Mouse (Mus musculus) forebrain, postnatal 0 days (tissue): ENCODE measurements at regions not wholly inside any gene's neighbourhood (a gene's known extent, or its start where the extent isn't known, plus 50 kb on each side); places are given as distances from the start of the nearest gene placed in this dataset.

Experiments
- ATAC-seq: fragments of 200-750 bp; cut with Nextera tagmentation; 2 replicates; pipeline ENCODE4 v1.8.0; 2017; ENCODE audit warnings: mild to moderate bottlenecking, moderate library complexity
- DNase-seq: peaks from one replicate; pipeline ENCODE4 v3.0.0-alpha.2; 2015
- H3K27ac ChIP-seq: fragments of 300-500 bp; sonication (generic); 2 replicates; pipeline ENCODE4 v1.5.1; 2014; ENCODE audit warnings: low read depth, mild to moderate bottlenecking, antibody characterized with exemption, low read length, moderate library complexity, mixed read lengths
- H3K27me3 ChIP-seq: fragments of 300-500 bp; sonication (generic); 2 replicates; pipeline ENCODE4 v1.6.1; 2014; ENCODE audit warnings: mild to moderate bottlenecking, low read length, mixed read lengths; ENCODE audit not compliant: insufficient read depth
- H3K36me3 ChIP-seq: fragments of 300-500 bp; sonication (generic); 2 replicates; pipeline ENCODE4 v1.6.1; 2014; ENCODE audit warnings: mild to moderate bottlenecking, moderate library complexity; ENCODE audit not compliant: insufficient read depth
- H3K4me1 ChIP-seq: fragments of 300-500 bp; sonication (generic); 2 replicates; pipeline ENCODE4 v1.6.1; 2014; ENCODE audit warnings: antibody characterized with exemption; ENCODE audit not compliant: insufficient read depth
- H3K4me2 ChIP-seq: fragments of 300-500 bp; sonication (generic); 2 replicates; pipeline ENCODE4 v1.6.1; 2014; ENCODE audit warnings: low read depth, mild to moderate bottlenecking, moderate library complexity
- H3K4me3 ChIP-seq: fragments of 300-500 bp; sonication (generic); 2 replicates; pipeline ENCODE4 v1.5.1; 2014; ENCODE audit warnings: low read depth, low read length, mixed read lengths
- H3K9ac ChIP-seq: fragments of 300-500 bp; sonication (generic); 2 replicates; pipeline ENCODE4 v1.6.1; 2014; ENCODE audit warnings: mild to moderate bottlenecking
- H3K9me3 ChIP-seq: fragments of 300-500 bp; sonication (generic); 2 replicates; pipeline ENCODE4 v1.6.1; 2016; ENCODE audit warnings: low read length
- CTCF ChIP-seq: sonication (generic); IDR thresholded peaks from 2 replicates; pipeline ENCODE4 v1.5.1; 2016; ENCODE audit warnings: antibody characterized with exemption, control low read depth, low read depth
- WGBS: fragments of 180-500 bp; shearing (Covaris S2); extraction: QIAGEN DNeasy Blood & Tissue Kit; methylation state at CpG from one replicate; pipeline ENCODE4 v1.1.7; 2014; 5-methylcytosine and 5-hydroxymethylcytosine counted together

DNA sequence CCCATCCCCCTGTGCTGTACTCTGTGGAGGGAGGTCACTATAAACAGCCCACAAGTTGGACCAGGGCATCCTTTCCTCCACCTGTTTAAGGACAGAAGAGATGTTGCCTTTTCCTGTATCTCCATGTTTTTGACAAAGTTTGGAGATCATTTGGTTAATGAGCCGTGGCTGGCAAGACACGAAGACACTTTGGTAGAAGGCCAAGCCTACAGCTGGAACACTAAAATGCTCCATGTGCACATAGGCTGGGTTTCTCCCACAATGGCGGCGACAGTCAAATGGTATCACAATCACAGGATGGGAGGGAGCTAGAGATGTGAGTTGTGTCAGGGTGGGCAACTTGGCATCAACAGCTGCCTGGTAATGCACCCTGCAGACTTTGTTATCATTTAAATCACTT is 111.9 kb upstream of the Plxnc1 start:
- TF ChIP-seq CTCF = no peak
- no peaks in the 10 kb centered on the region for H3K27me3 ChIP-seq
- no peak overlapping the region for H3K4me3 ChIP-seq
- H3K27ac ChIP-seq = peak overlapping the region; percentile 66
- peaks cover 23% of the 10 kb centered on the region for H3K4me1 ChIP-seq
- no peak overlapping the region for H3K4me2 ChIP-seq
- DNase-seq = no peak
- ATAC-seq = peak; percentile 23; the same call in 1 of the 2 replicates
- WGBS = 21% methylated on average over 4 of the region's 4 CpGs
- H3K9ac ChIP-seq = no peak overlapping the region
- H3K36me3 ChIP-seq = no peaks in the 10 kb centered on the region
- no peaks in the 10 kb centered on the region for H3K9me3 ChIP-seq

DNA sequence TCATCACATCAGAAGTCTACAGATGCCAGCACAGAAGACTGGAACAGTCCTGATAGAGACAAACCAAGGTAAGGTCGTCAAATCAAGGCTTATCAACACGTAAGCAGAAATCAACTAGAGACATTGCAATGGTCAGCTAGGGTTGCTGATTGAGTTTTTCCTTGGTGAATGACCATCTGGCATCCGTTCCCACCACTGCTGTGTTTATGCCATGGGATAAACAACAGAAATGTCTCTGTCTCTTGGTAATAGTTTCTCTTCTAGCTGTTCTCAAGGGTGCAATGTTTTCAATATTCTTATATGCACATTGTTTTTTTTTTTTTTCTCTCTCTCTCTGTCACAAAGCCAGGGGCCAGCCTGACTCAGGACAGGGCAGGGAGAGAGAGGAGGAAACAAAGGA is 110.2 kb upstream of the Plxnc1 start:
- Histone ChIP-seq H3K4me2 (no peak overlapping the region), H3K9ac (no peak overlapping the region), H3K9me3 (no peaks in the 10 kb centered on the region), H3K4me1 (peaks cover 23% of the 10 kb centered on the region), H3K36me3 (no peaks in the 10 kb centered on the region), H3K4me3 (no peak overlapping the region), H3K27ac (no peak overlapping the region), H3K27me3 (no peaks in the 10 kb centered on the region)
- ATAC-seq (no peak), DNase-seq (no peak)
- 88% methylated on average over 3 of the region's 3 CpGs for WGBS
- TF ChIP-seq CTCF = no peak

- no peaks in the 10 kb centered on the region; the same call in 1 of the 2 replicates for H3K4me1 ChIP-seq
- no peaks in the 10 kb centered on the region for H3K27me3 ChIP-seq
- H3K27ac ChIP-seq = no peak overlapping the region
- no peaks in the 10 kb centered on the region for H3K36me3 ChIP-seq
- H3K9ac ChIP-seq = no peak overlapping the region
- DNase-seq = no peak
- H3K9me3 ChIP-seq = no peaks in the 10 kb centered on the region
- no peak for TF ChIP-seq CTCF
- H3K4me2 ChIP-seq = no peak overlapping the region
- WGBS = 85% methylated on average over 5 of the region's 5 CpGs
- H3K4me3 ChIP-seq = no peak overlapping the region
- no peak for ATAC-seq
These were observed 104.2 kb upstream of the Plxnc1 start for GRCm38 (mm10) chr10:95048790-95049189.

GRCm38 (mm10) chr10:95043978-95044377 is 99.3 kb upstream of the Plxnc1 start:
- Histone ChIP-seq H3K27me3 (no peaks in the 10 kb centered on the region), H3K4me2 (no peak overlapping the region), H3K9me3 (no peaks in the 10 kb centered on the region), H3K9ac (no peak overlapping the region), H3K4me3 (no peak overlapping the region), H3K27ac (0 out of 2 replicates have a peak overlapping the region, but pooled peaks have one; percentile 29), H3K36me3 (no peaks in the 10 kb centered on the region), H3K4me1 (peaks cover 6% of the 10 kb centered on the region; the same call in 1 of the 2 replicates)
- ATAC-seq (peak; percentile 32; the same call in 1 of the 2 replicates), DNase-seq (peak; percentile 49)
- WGBS = 33% methylated on average over 7 of the region's 7 CpGs
- no peak for TF ChIP-seq CTCF

GRCm38 (mm10) chr10:95040258-95040895 is 95.7 kb upstream of the Plxnc1 start:
- no peak for TF ChIP-seq CTCF
- ATAC-seq (peak; percentile 78; the same call in 1 of the 2 replicates), DNase-seq (peak; percentile 50)
- no peaks in the 10 kb centered on the region for H3K27me3 ChIP-seq
- no peak overlapping the region for H3K4me2 ChIP-seq
- H3K4me3 ChIP-seq = no peak overlapping the region
- WGBS = 26% methylated on average over 6 of the region's 6 CpGs
- peak overlapping the region; percentile 78 for H3K27ac ChIP-seq
- H3K9me3 ChIP-seq = no peaks in the 10 kb centered on the region
- H3K4me1 ChIP-seq = peaks cover 6% of the 10 kb centered on the region; the same call in 1 of the 2 replicates
- no peaks in the 10 kb centered on the region for H3K36me3 ChIP-seq
- H3K9ac ChIP-seq = no peak overlapping the region

DNA sequence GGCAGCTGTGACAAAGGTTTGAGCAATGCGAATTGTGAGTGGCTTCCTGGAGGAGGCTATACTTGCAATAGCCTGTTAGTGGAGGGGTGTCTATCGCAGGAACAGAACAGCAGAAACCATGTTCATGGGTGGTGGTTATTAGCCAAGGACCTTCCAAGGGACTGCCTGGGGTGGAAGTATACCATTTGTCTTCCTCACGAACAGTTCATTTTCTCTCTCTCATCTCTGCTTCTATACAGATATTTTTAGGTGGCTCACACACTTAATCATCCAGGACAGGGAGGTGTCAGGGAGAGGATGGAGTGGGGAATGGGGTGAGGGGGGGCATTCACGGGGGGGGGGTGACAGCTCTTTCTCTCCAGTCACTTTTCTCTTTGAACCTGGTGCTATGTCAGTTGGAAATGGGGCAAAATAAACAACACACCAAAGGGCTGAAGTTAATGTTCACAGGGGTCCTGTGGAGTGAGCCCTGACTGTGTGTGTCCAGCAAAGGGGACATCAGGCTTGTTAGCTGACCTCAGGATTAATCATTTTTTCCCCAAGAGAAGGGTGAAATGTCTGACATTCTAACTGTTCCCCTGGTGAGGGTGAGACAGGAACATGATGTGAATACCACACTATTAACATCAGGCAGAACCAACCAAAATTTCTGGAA is 91.5 kb upstream of the Plxnc1 start:
- WGBS = 63% methylated on average over 4 of the region's 4 CpGs
- DNase-seq (no peak), ATAC-seq (no peak)
- Histone ChIP-seq H3K27me3 (no peaks in the 10 kb centered on the region), H3K36me3 (no peaks in the 10 kb centered on the region), H3K4me1 (peaks cover 6% of the 10 kb centered on the region), H3K27ac (no peak overlapping the region), H3K4me3 (no peak overlapping the region), H3K9ac (no peak overlapping the region), H3K4me2 (no peak overlapping the region), H3K9me3 (no peaks in the 10 kb centered on the region)
- no peak for TF ChIP-seq CTCF

- TF ChIP-seq CTCF = no peak
- no peak overlapping the region for H3K4me3 ChIP-seq
- no peaks in the 10 kb centered on the region for H3K9me3 ChIP-seq
- no peaks in the 10 kb centered on the region for H3K27me3 ChIP-seq
- ATAC-seq (peak; percentile 62), DNase-seq (peak; percentile 89)
- WGBS = 18% methylated on average over 3 of the region's 3 CpGs
- no peaks in the 10 kb centered on the region for H3K36me3 ChIP-seq
- H3K4me1 ChIP-seq = peaks cover 6% of the 10 kb centered on the region
- no peak overlapping the region for H3K27ac ChIP-seq
- H3K4me2 ChIP-seq = no peak overlapping the region
- H3K9ac ChIP-seq = no peak overlapping the region
These were observed 90.7 kb upstream of the Plxnc1 start for GRCm38 (mm10) chr10:95035371-95035770.
